Mouse (Mus musculus) liver, postnatal 0 days (tissue): Measurements from ENCODE around the gene Gm5678.

Source experiments
- CTCF ChIP-seq: sonication (generic); IDR thresholded peaks from 2 replicates; pipeline ENCODE4 v1.5.1; 2016; ENCODE audit warnings: antibody characterized with exemption, low read depth
- EP300 ChIP-seq: IDR thresholded peaks from 2 replicates; pipeline ENCODE4 v1.6.1; 2016; ENCODE audit warnings: antibody characterized with exemption, low read depth, mild to moderate bottlenecking

DNA sequence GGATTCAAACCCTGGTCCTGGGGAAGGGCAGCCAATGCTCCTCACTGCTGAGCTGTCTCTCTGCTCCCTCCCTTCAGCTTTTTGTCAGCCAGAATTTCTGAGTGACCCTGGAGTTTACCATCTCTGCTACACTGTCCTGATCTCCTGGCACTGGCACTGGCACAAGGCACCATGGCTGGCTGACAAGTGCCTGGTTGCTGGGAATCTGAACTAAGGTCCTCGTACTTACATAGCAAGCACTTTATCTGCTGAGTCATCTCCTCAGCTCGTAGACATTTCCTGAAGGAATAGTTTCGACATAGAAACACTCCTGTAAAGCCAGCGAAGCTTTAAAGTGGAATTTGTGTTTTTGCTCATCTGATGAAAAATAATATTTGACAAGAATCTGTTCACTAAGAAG lies 16.1 kb downstream of the Gm5678 start:
- TF ChIP-seq EP300 = no peak
- TF ChIP-seq CTCF = no peak
